In genomic region chr1:55164005-55164404, GRCm38 (mm10) we compare ENCODE assay signal across 15 mouse cellular contexts. TPM values are rescaled to one million over a fixed set of nuclear protein-coding genes. Genes with fewer than 3 reads are reported as not detected.
DNase-seq lines count a peak whose midpoint lies in the region; ATAC-seq and TF ChIP-seq lines count a peak whose summit lies in the region.
"Had no signal": no experiment of that assay in that cellular context is flagged by ENCODE, and none has a peak within 500 bp of the region (broad histone marks: within the 10 kb centered on the region; RNA-seq: fewer than 3 reads in every experiment).

No protein-coding gene starts in this region.

- H3K36me3 ChIP-seq in limb, embryonic 14.5 days (ENCODE audit: control insufficient read depth, insufficient read depth, low read length): peaks cover 14% of the 10 kb centered on the region; the same call in 1 of the 2 replicates
- H3K36me3 ChIP-seq in midbrain, embryonic 16.5 days (ENCODE audit: control insufficient read depth, insufficient read depth, low read length): no peaks in the 10 kb centered on the region

- H3K4me2 ChIP-seq in limb, embryonic 14.5 days (replicated peaks; ENCODE audit: low read depth, low read length, severe bottlenecking): no peak overlapping the region
- H3K4me2 ChIP-seq in midbrain, embryonic 16.5 days (ENCODE audit: low read length): no peak overlapping the region
- H3K4me2 ChIP-seq: heart, embryonic 12.5 days; hindbrain, embryonic 12.5 days; kidney, embryonic 15.5 days; limb, embryonic 12.5 days had no signal

- no peak overlapping the region for H3K9ac ChIP-seq in limb, embryonic 14.5 days (ENCODE audit: low read depth, low read length, severe bottlenecking)
- no peak overlapping the region for H3K9ac ChIP-seq in midbrain, embryonic 16.5 days (ENCODE audit: low read depth, low read length)
- H3K9ac ChIP-seq: heart, embryonic 12.5 days; hindbrain, embryonic 12.5 days; kidney, embryonic 15.5 days; limb, embryonic 12.5 days had no signal

- 48% methylated on average over 5 of the region's 5 CpGs for WGBS in limb, embryonic 14.5 days
- 66% methylated on average over 5 of the region's 5 CpGs for WGBS in midbrain, embryonic 16.5 days

- ATAC-seq in limb, embryonic 14.5 days (ENCODE audit: low FRiP score, low read depth): no peak
- no peak for ATAC-seq in midbrain, embryonic 16.5 days

- H3K9me3 ChIP-seq in limb, embryonic 14.5 days (ENCODE audit: control insufficient read depth, low read length): peaks cover 4% of the 10 kb centered on the region; the same call in 1 of the 2 replicates
- no peaks in the 10 kb centered on the region for H3K9me3 ChIP-seq in midbrain, embryonic 16.5 days (replicated peaks; ENCODE audit: control insufficient read depth, low read length, poor library complexity, severe bottlenecking)

- DNase-seq in urinary bladder, postnatal 14 days (ENCODE audit: low spot score): peak; percentile 29
- DNase-seq in urinary bladder, postnatal 10 days (ENCODE audit: low spot score): no peak
- peak; percentile 75 for DNase-seq in adrenal gland, postnatal 14 days
- peak; percentile 25 for DNase-seq in limb, embryonic 14.5 days (ENCODE audit: low spot score)
- no peak for DNase-seq in B cell, adult 2 months
- DNase-seq in kidney, adult 8-10 months: no peak
- DNase-seq: cerebellum, postnatal 10 days; layer of hippocampus, adult 9-11 months; right cerebral cortex, postnatal 4 days had no signal

- no peak overlapping the region for H3K27ac ChIP-seq in limb, embryonic 14.5 days (replicated peaks; ENCODE audit: low read depth, low read length)
- H3K27ac ChIP-seq in midbrain, embryonic 16.5 days (ENCODE audit: low read length): no peak overlapping the region
- H3K27ac ChIP-seq: hindbrain, embryonic 12.5 days; kidney, embryonic 15.5 days; limb, embryonic 12.5 days; macrophage had no signal

- no peak for TF ChIP-seq POLR2A in limb, embryonic 14.5 days (IDR thresholded peaks at IDR 0.05; ENCODE audit: borderline replicate concordance, extremely low read depth, insufficient read depth, insufficient read length)

- H3K4me1 ChIP-seq in limb, embryonic 14.5 days (ENCODE audit: control insufficient read depth, insufficient read depth, low read length): no peaks in the 10 kb centered on the region
- no peaks in the 10 kb centered on the region for H3K4me1 ChIP-seq in midbrain, embryonic 16.5 days (ENCODE audit: control insufficient read depth, insufficient read depth, low read length)
- H3K4me1 ChIP-seq: heart, embryonic 12.5 days; hindbrain, embryonic 12.5 days; kidney, embryonic 15.5 days; limb, embryonic 12.5 days had no signal

- no peaks in the 10 kb centered on the region for H3K27me3 ChIP-seq in limb, embryonic 14.5 days (ENCODE audit: control insufficient read depth, insufficient read depth, low read length)
- H3K27me3 ChIP-seq in midbrain, embryonic 16.5 days (ENCODE audit: control insufficient read depth, insufficient read depth, low read depth, low read length): no peaks in the 10 kb centered on the region
- H3K27me3 ChIP-seq: heart, embryonic 12.5 days; hindbrain, embryonic 12.5 days; kidney, embryonic 15.5 days; limb, embryonic 12.5 days had no signal

- H3K4me3 ChIP-seq in limb, embryonic 14.5 days (replicated peaks; ENCODE audit: low read length): no peak overlapping the region
- no peak overlapping the region for H3K4me3 ChIP-seq in midbrain, embryonic 16.5 days (ENCODE audit: low read depth, low read length)
- H3K4me3 ChIP-seq: heart, embryonic 12.5 days; hindbrain, embryonic 12.5 days; kidney, embryonic 15.5 days; limb, embryonic 12.5 days had no signal

RNA-seq across cellular contexts. Expression of gene Mob4, which starts 33.0 kb away (rescaled TPM):
- 294 and 307 TPM in 2 replicates for total RNA-seq in adrenal gland, postnatal 14 days (2021)
- polyA plus RNA-seq in limb, embryonic 14.5 days (2012; rRNA removed): 37.0 and 43.4 TPM in 2 replicates
- 120 and 129 TPM in 2 replicates for polyA plus RNA-seq in limb, embryonic 14.5 days (2014; fragmentation: Nextera tagmentation; extraction: Ambion mirVana)
- 171 and 194 TPM in 2 replicates for polyA plus RNA-seq in midbrain, embryonic 16.5 days (2015; fragmentation: Nextera tagmentation; extraction: Ambion mirVana)

Comparison
In these comparisons a context has a peak if more than half of its experiments do, and no peak if none do; other contexts are left out.
1. DNase-seq: peak in urinary bladder, postnatal 14 days (single experiment), adrenal gland, postnatal 14 days (single experiment) and limb, embryonic 14.5 days (single experiment); none in urinary bladder, postnatal 10 days (single experiment), B cell, adult 2 months (0 of 2) and kidney, adult 8-10 months (0 of 2).